Mouse (Mus musculus) heart, postnatal 0 days (tissue): ENCODE results near the gene Boc. TPM values are rescaled to one million over a fixed set of nuclear protein-coding genes. Genes with fewer than 3 reads are reported as not detected.

Source experiments
- ATAC-seq: fragments of 200-750 bp; cut with Nextera tagmentation; 2 replicates; pipeline ENCODE4 v1.8.0; 2017; ENCODE audit warnings: low read depth, moderate number of reproducible peaks, moderate library complexity; ENCODE audit not compliant: insufficient read depth
- DNase-seq: peaks from one replicate; pipeline ENCODE4 v3.0.0-alpha.2; 2016; ENCODE audit warnings: low spot score
- H3K27ac ChIP-seq: fragments of 300-500 bp; sonication (generic); 2 replicates; pipeline ENCODE4 v1.5.1; 2014; ENCODE audit warnings: low read depth, mild to moderate bottlenecking
- H3K27me3 ChIP-seq: fragments of 300-500 bp; sonication (generic); 2 replicates; pipeline ENCODE4 v1.6.1; 2014; ENCODE audit warnings: low read length, mixed read lengths; ENCODE audit not compliant: control insufficient read depth, insufficient read depth
- H3K36me3 ChIP-seq: fragments of 300-500 bp; sonication (generic); replicated peaks from 2 replicates; pipeline ENCODE4 v1.6.1; 2014; ENCODE audit warnings: low read length, mixed read lengths; ENCODE audit not compliant: control insufficient read depth, insufficient read depth
- H3K4me1 ChIP-seq: fragments of 300-500 bp; sonication (generic); 2 replicates; pipeline ENCODE4 v1.6.1; 2014; ENCODE audit warnings: antibody characterized with exemption; ENCODE audit not compliant: control insufficient read depth, insufficient read depth
- H3K4me2 ChIP-seq: fragments of 300-500 bp; sonication (generic); 2 replicates; pipeline ENCODE4 v1.6.1; 2014; ENCODE audit warnings: low read depth, mild to moderate bottlenecking, low read length, moderate library complexity
- H3K4me3 ChIP-seq: fragments of 300-500 bp; sonication (generic); 2 replicates; pipeline ENCODE4 v1.5.1; 2014; ENCODE audit warnings: low read depth, low read length
- H3K9ac ChIP-seq: fragments of 300-500 bp; sonication (generic); replicated peaks from 2 replicates; pipeline ENCODE4 v1.6.1; 2014; ENCODE audit warnings: low read depth, low read length, mixed read lengths
- H3K9me3 ChIP-seq: fragments of 300-500 bp; sonication (generic); replicated peaks from 2 replicates; pipeline ENCODE4 v1.6.1; 2016; ENCODE audit warnings: low read length; ENCODE audit not compliant: control insufficient read depth
- CTCF ChIP-seq: IDR thresholded peaks from 2 replicates; pipeline ENCODE4 v1.5.1; 2016; ENCODE audit warnings: antibody characterized with exemption, control low read depth, low read depth
- EP300 ChIP-seq: IDR thresholded peaks from 2 replicates; pipeline ENCODE4 v1.6.1; 2016; ENCODE audit warnings: antibody characterized with exemption, low read depth
- WGBS: fragments of 180-500 bp; shearing (Covaris S2); extraction: QIAGEN DNeasy Blood & Tissue Kit; methylation state at CpG from one replicate; pipeline ENCODE4 v1.1.7; 2014; 5-methylcytosine and 5-hydroxymethylcytosine counted together
- polyA plus RNA-seq: library from polyadenylated mRNA; unstranded; fragments of >200 nt; fragmentation: Nextera tagmentation; extraction: Ambion mirVana; gene quantifications from 2 replicates; pipeline ENCODE4 v1.2.1, GENCODE M21; 2015
- total RNA-seq: library from RNA; depleted of rRNA; stranded (reverse); fragments of >200 nt; gene quantifications from 2 replicates; pipeline ENCODE4 v1.2.3, GENCODE M21; 2014; ENCODE audit warnings: low replicate concordance

Boc gene
- total and polyA plus RNA-seq, 2 experiments from 2014 or later, result 2.6 to 9.8 TPM

- H3K4me3 ChIP-seq, result no peak overlapping the region
- H3K27me3 ChIP-seq, result no peaks in the 10 kb centered on the region
- no peaks in the 10 kb centered on the region for H3K4me1 ChIP-seq
- H3K4me2 ChIP-seq, result no peak overlapping the region
- H3K9ac ChIP-seq, result no peak overlapping the region
- ATAC-seq, result no peak
- no peaks in the 10 kb centered on the region for H3K9me3 ChIP-seq
- TF ChIP-seq EP300, result no peak
- TF ChIP-seq CTCF, result no peak
- no peak for DNase-seq
- no peak overlapping the region for H3K27ac ChIP-seq
- 93% methylated on average over 2 of the region's 2 CpGs for WGBS
- H3K36me3 ChIP-seq, result no peaks in the 10 kb centered on the region
Measured at GRCm38 (mm10) chr16:44552036-44552435, 6.7 kb downstream of the Boc start.

GRCm38 (mm10) chr16:44551491-44551890 is 7.2 kb downstream of the Boc start:
- no peak for TF ChIP-seq CTCF
- TF ChIP-seq EP300, result no peak
- Histone ChIP-seq H3K4me2 (no peak overlapping the region), H3K9me3 (no peaks in the 10 kb centered on the region), H3K9ac (no peak overlapping the region), H3K27me3 (no peaks in the 10 kb centered on the region), H3K27ac (no peak overlapping the region), H3K4me3 (no peak overlapping the region), H3K4me1 (no peaks in the 10 kb centered on the region), H3K36me3 (no peaks in the 10 kb centered on the region)
- ATAC-seq (no peak), DNase-seq (no peak)
- 66% methylated on average over 5 of the region's 5 CpGs for WGBS

GRCm38 (mm10) chr16:44550843-44551242 is 7.9 kb downstream of the Boc start:
- H3K4me2 ChIP-seq, result no peak overlapping the region
- no peaks in the 10 kb centered on the region for H3K36me3 ChIP-seq
- no peaks in the 10 kb centered on the region for H3K27me3 ChIP-seq
- DNase-seq (no peak), ATAC-seq (no peak)
- peaks cover 2% of the 10 kb centered on the region; the same call in 1 of the 2 replicates for H3K4me1 ChIP-seq
- H3K4me3 ChIP-seq, result no peak overlapping the region
- no peak overlapping the region for H3K27ac ChIP-seq
- H3K9ac ChIP-seq, result no peak overlapping the region
- TF ChIP-seq CTCF (no peak), EP300 (no peak)
- WGBS, result 36% methylated on average over 5 of the region's 5 CpGs
- no peaks in the 10 kb centered on the region for H3K9me3 ChIP-seq

- Histone ChIP-seq H3K9ac (no peak overlapping the region), H3K27me3 (no peaks in the 10 kb centered on the region), H3K4me1 (peaks cover 7% of the 10 kb centered on the region), H3K9me3 (no peaks in the 10 kb centered on the region), H3K36me3 (no peaks in the 10 kb centered on the region), H3K4me2 (no peak overlapping the region), H3K4me3 (no peak overlapping the region), H3K27ac (no peak overlapping the region)
- ATAC-seq, result no peak
- no peak for DNase-seq
- TF ChIP-seq CTCF (no peak), EP300 (no peak)
- WGBS, result 43% methylated on average over 7 of the region's 7 CpGs
Measured at GRCm38 (mm10) chr16:44549867-44550679, 8.6 kb downstream of the Boc start.

GRCm38 (mm10) chr16:44549381-44549780 is 9.3 kb downstream of the Boc start:
- Histone ChIP-seq H3K27ac (no peak overlapping the region), H3K9me3 (no peaks in the 10 kb centered on the region), H3K9ac (no peak overlapping the region), H3K36me3 (no peaks in the 10 kb centered on the region), H3K4me3 (no peak overlapping the region), H3K4me2 (no peak overlapping the region), H3K4me1 (peaks cover 7% of the 10 kb centered on the region), H3K27me3 (no peaks in the 10 kb centered on the region)
- ATAC-seq (no peak), DNase-seq (no peak)
- WGBS, result 65% methylated on average over 6 of the region's 6 CpGs
- TF ChIP-seq CTCF, result no peak
- TF ChIP-seq EP300, result no peak

GRCm38 (mm10) chr16:44547976-44548375 is 10.7 kb downstream of the Boc start:
- Histone ChIP-seq H3K4me1 (peaks cover 7% of the 10 kb centered on the region), H3K27ac (no peak overlapping the region), H3K9me3 (no peaks in the 10 kb centered on the region), H3K36me3 (no peaks in the 10 kb centered on the region), H3K4me2 (no peak overlapping the region), H3K9ac (no peak overlapping the region), H3K27me3 (no peaks in the 10 kb centered on the region), H3K4me3 (no peak overlapping the region)
- ATAC-seq (no peak), DNase-seq (no peak)
- TF ChIP-seq EP300 (no peak), CTCF (no peak)
- WGBS, result 83% methylated on average over 1 of the region's 1 CpGs
